Mouse (Mus musculus) spleen, adult 12 weeks (tissue): ENCODE data around the gene Sohlh2.

Source experiments
- DNase-seq: peaks from one replicate; pipeline ENCODE4 v3.0.0; 2022; ENCODE audit warnings: low spot score

Gene Sohlh2

DNA sequence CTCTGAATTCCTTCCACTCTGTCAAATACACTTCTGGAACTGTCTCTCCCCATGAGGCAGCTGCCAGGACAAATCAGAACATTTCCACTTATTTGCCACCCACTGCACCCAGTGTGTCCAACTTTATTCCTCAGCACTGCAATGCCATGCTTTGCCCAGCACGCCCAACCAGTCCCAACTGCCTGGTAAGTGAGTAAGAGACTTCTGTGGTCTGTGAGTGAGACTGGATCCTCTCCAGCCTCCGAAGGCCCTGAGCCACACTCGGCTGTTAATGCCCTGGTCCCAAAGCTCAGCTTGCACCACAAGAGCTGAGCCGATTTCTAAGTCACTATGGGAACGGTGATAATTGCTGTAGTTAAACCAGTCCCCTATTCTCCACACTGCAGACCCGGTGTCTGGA is 25.8 kb downstream of the Sohlh2 start:
- DNase-seq, result no peak

DNA sequence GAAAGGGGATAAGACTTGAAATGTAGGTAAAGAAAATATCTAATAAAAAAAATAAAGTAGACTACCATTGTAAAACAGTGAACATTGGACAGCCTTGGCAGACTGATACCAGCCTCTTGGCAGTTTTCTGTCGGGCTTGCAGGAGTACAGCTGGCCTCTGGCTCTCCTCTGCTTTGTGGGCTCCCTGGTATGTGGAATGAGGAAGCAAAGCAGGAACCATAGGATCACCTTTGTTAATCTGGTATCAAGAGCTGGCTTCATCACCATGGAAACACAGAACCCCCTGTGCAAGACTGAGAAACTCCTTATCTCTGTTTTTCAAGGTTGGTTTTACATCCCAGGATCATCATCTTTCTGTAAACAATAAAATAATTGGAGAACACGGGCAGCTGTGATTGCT is 30.4 kb downstream of the Sohlh2 start:
- no peak for DNase-seq

DNA sequence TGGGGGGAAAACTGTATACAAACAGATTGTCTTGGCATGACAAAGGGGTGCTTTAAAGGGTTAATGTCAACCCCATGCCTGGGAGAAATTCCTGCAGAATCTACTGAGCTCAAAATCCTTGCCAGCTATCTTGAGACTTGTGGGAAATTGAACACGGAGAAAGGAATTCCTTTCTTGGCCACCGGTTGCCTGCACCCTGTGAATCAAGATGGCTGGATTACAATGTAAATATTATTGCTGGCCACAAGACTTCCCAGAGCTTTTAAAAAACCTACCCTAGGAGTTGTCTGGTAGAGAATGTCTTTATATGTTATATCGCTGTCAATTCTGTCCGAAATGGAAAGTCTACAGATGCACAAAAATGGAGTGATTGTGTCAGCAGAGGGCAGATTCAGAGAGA is 32.0 kb downstream of the Sohlh2 start:
- DNase-seq, result no peak

DNA sequence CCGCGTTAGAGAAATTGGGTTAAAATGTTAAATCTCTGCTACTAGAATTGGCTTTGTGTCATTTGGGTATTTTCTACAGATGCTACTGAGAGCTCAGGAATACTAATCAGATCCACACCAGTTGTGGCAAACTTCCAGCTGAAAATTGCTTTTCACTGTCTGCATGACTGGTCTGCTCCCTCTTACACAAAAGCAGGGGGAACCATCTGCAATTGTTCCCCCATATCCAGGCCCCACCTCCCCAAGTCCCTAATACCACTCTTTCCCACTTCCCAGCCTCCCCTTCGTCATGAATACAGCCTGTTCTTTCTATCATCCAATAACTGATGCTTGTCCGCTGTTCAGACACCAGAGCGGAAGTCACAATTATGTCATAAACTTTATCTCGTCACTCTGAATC is 32.6 kb downstream of the Sohlh2 start:
- DNase-seq, result no peak

DNA sequence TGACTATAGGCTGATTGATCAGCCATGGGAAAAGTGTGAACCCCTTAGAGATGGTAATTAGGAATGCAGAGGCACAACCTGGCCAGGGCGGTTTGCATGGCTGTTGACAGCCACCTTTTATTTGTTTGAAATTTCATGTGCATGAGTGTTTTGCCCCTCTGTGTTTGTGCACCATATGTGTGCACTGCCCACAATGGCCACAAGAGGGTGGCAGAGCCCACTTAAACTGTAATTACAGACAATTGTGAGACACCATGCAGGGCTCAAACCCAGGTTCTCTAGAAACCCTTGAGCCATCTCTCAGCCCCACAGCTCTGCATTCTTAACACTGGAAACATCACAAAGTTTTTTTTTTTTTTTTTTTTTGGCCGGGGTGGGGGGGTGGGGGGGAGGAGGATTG is 40.7 kb downstream of the Sohlh2 start:
- no peak for DNase-seq

DNA sequence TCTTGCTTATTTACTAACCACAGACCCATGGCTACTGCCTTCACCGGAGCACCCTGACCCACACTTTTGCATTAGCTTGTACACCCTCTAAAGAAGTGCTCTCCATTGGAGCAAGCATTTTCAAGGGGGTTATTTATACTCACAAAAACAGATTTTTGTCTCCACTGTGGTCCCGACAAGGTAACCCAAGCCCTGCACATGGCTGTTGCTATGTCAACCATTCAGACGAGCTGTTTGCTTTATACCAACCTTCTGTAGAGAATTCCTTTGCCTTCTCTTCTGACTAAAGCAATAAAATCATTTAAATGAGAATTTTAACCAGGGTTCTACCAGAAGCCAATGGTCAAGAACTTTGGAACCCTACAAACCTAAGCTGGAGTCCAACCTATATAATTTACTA is 42.0 kb downstream of the Sohlh2 start:
- DNase-seq, result no peak

DNA sequence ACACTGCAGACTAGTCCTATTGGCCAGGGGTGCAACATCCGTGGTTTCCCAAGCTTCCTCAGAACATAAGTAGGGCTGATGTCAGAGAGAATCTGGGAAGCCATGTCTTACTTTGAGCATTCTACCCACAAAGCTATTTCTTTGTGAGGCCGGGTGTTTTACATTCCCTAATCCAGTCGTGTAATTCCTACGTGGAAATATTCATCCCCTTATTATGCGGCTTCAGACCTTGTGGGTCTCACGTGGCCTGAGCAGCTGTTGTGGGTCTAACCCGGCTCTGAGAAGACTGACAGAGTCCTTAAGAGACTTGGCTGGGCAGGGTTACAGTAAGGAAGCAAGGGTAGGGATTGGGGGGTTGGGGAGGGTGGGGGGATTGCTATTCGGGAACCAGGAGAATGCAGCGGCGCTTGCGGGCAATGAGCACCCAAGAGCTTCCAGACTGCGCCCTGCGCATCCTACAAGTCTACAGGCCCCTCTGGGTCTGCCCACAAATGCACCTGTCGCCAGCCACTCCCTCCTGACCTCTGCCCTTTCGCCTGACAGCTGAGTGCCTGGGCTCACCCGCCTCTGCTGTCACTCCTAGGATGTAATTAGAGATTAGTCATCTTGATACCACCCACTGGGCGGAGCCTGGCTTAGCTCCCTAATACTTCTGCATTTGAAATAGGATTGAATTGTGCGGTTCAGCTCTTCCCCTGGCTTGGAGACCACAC is 44.8 kb downstream of the Sohlh2 start:
- DNase-seq, result no peak

DNA sequence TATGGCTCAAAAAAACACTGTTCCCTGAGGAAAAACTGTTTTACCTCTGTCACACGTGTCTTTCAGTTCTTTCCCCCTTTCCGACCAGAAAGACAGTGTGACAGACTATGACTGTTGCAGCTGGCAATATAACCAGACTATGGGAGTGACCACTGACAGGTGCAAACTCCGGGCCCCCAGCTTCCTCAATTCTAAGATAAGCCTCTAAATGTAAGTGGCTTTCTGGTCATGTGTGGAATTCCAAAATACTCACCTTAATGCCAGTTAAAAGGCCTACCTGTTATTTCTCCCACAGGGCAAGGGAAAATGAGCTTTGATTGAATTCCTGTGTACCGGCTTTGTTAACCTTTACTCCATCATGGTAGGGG is 45.4 kb downstream of the Sohlh2 start:
- no peak for DNase-seq

DNA sequence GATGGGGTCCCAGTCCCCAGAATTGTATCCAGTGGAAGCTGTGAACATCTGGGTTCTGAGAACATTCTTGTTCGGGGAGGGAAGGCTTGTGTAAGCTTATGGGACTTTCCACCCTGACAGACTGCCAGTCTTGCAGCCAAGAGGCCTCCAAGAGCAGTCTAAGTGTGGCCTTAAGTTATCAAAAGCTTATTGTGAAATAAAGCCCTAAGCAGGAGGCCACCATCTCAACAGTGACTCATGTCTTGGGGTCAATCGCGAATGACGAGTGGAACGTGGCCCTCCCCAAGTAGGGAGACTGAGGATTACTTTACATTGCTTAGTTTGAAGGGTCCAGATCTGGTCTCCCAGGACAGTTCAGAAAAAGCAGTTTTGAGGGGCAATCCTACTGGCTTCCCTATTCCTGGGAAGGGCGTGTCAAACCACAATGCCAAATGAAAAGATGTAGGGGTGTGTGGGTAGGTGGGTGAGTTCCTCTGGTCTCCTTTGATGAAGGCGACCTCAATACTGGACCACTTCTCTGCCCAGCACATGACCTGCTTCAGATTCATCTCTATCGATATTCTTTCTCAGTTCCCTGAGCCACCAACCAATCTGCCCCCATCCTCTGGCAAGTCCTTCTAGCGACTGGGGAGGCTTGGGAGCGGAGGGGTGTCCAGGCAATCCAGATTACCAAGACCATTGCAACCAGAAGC is 60.0 kb downstream of the Sohlh2 start, which contains the start of gene Dclk1:
Gene Dclk1, plus strand, starts transcription at position 635 of the 692 bp plus-strand sequence.
- no peak for DNase-seq

DNA sequence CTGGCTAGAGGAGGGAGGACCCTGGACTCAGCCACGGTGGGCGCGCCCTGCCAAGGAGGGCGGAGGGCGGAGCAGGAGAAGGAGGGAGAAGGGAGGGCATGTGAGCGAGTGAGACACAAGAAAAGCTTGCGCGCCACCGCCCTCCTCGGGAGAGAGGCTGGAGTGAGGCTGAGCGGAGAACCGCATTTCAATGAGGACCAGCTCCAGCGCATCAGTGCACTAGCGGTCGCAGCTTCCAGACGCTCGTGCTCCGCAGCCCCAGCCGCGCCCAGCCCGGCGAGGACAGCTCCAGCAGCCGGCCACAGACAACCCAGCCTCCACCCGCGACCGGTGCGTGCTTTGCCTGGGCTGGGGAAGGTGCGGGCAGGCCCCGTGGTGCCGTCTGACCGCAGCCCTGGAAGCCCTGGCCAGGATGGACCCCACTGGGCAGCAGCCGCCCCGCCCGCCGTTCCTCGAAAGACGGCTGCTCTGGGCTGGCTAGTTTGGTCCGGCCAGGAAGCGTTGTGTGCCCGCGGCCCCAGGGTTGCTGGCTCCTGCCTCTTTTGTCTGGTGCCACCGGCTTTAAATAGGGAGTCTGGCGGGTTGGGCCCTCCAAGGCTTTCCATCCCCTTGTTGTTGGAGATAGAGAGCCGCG is 60.7 kb downstream of the Sohlh2 start:
- DNase-seq, result no peak

DNA sequence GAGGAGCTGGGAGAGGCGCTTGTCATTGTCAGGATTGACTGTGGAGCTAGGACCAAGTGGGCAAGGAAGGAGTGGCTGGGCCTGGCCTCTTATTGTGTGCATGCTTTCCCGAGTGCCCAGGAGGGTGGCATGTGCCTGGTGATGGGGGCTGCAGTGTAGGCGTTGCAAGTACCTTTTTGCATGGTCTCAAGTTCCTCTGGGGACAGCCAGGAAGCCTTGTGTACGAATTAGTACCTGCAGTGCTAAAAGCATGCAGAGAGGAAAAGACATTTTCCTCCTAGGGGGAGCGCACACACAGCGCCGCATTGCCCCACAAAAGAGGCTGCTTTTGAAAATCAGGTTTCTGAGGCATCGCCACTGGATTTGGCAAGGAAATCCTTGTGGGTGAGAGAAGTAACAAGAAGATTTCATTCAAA is 61.2 kb downstream of the Sohlh2 start:
- DNase-seq, result no peak

DNA sequence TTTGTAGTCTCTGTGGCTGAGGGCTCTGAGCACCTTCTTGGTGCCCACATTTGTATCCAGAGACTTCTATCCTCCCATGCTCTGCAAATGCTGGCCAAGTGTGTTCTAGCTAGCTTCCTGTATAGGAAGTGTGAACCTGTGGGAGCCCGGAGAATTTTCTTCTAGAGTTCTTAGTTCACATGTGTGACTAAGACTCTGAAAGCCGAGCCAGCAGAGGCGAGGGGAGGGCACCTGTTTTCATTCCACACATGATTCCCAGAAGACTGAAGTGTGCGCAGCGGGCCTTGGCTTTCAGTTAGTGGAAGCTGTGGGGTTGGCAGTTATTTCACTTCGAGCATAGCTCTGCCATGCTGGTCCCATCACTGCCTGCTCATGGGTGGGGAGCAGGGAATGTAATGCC is 62.3 kb downstream of the Sohlh2 start:
- DNase-seq, result no peak

DNA sequence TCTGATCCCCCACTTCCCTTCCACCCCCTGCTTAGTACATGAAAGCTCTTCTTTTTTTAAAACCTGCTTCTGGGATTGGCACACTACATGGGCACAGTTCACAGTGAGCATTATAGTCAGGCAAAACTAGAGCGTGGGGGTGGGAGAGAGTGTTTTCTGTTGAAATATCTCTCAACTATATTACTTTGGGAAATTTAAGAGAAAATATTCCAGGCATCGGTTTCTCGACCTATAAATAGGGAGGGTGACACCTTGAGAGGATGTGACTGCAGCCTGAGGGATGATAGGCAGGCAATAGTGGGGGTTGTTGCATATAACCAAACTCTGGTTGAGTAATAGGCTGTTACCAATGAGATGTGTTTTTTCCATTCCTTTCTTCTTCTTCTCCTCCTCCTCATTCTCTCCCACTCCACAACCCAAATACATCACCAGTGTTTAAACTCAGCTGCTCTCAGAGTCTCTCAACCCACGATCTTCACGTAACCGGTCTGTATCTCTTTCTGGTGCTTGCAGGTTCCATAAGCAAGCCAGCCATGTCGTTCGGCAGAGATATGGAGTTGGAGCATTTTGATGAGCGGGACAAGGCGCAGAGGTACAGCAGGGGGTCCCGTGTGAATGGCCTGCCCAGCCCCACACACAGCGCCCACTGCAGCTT is 64.9 kb downstream of the Sohlh2 start:
- DNase-seq, result no peak

DNA sequence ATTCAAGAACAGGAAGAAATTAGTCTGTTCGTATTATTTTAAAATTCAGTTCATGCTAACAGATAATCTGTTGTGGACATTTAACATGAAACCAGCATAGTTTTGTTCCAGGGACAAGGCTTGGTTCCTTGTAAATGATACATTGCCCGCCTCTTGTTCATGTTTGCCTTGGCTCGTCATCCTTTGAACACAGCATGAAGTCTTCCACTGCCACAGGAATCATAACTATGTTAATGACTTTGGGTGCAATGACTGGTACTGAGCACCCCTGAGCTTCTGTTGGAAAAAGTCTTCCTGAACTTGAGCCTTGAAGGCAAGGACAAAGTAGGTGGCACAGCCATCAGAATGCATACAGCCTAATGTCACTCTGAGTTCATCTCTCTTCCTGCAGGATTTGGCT is 66.2 kb downstream of the Sohlh2 start:
- DNase-seq, result no peak

DNA sequence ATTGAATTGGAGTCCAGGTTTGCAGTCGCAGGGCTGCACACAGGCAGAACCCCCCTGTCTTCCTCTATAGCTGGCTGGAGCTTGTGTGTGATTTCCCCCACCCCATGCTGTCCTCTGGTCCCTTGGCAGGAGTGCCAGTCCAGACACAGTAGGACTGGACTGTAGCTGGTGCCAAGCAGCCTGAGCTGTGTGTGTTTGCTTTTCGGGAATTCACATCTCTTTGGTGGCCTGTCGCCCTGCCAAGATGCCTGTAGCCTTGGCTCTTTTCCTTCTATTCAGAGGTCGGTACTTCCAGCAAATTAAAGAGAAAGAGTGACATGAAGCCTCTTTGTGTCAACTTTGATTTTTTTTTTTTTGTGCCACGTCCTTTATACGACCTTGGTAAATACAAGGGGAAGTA is 66.7 kb downstream of the Sohlh2 start:
- no peak for DNase-seq

DNA sequence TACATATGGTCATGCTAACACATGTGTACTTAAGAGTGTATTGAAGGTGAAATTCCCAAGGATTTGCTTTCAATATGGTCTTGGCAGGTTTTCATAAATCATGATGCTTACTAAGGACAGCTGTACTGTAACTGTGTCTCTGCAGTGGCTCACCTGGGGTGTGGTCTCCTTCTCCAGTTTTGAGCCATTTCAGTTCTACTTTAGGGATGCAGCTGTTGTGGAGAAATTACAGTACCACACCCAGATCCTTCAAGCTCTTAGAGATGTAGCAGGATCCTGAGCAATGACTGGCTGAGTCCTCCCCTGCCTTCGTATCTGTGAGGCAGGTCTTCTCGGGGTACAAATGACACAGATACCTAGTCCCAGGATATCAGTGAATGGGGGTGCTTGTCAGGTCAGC is 68.8 kb downstream of the Sohlh2 start:
- no peak for DNase-seq
